ENCODE assay signal across 22 mouse cellular contexts in the genomic region with DNA sequence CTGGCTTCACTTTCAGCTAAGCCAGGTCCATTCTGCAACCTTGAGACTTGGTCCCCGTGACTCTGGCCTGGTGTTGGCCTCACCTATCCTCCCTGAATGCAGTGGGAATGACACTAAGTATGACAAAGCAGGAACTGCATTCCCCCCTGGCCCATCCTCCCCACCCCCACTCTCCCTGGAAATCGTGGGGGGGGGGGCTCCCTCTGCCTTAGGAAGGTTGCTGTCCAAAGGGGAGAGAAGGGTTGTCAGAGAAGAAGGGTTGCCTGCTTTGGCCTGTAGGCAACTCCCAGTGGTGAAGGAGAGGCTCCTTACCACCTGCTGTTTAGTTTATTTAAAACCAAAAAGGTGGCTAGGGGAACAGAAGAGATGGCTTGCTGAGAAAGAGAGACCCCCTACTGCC. TPM values are rescaled to one million over a fixed set of nuclear protein-coding genes. Genes with fewer than 3 reads are reported as not detected.
A peak's percentile ranks its signal among the peaks of the same experiment; 100 is the strongest.
DNase-seq lines count a peak whose midpoint lies in the region; ATAC-seq and TF ChIP-seq lines count a peak whose summit lies in the region.
"Had no signal": no experiment of that assay in that cellular context is flagged by ENCODE, and none has a peak within 500 bp of the region (broad histone marks: within the 10 kb centered on the region; RNA-seq: fewer than 3 reads in every experiment).

No protein-coding gene starts in this region.

- peaks cover 41% of the 10 kb centered on the region for H3K27me3 ChIP-seq in hindbrain, embryonic 10.5 days (ENCODE audit: insufficient read depth, poor library complexity, severe bottlenecking)
- no peaks in the 10 kb centered on the region for H3K27me3 ChIP-seq in hindbrain, embryonic 14.5 days (ENCODE audit: control insufficient read depth, insufficient read depth, low read length)
- no peaks in the 10 kb centered on the region for H3K27me3 ChIP-seq in ES-Bruce4 (ENCODE audit: control insufficient read depth, insufficient read depth, low read length, poor library complexity, severe bottlenecking)
- peaks cover 33% of the 10 kb centered on the region for H3K27me3 ChIP-seq in liver, embryonic 12.5 days (replicated peaks)
- H3K27me3 ChIP-seq: embryonic facial prominence, embryonic 15.5 days had no signal

- no peaks in the 10 kb centered on the region for H3K36me3 ChIP-seq in hindbrain, embryonic 10.5 days
- no peaks in the 10 kb centered on the region for H3K36me3 ChIP-seq in hindbrain, embryonic 14.5 days (replicated peaks; ENCODE audit: control insufficient read depth, insufficient read depth)
- H3K36me3 ChIP-seq in ES-Bruce4 (ENCODE audit: control insufficient read depth, insufficient read depth, low read length, poor library complexity, severe bottlenecking): no peaks in the 10 kb centered on the region
- no peaks in the 10 kb centered on the region for H3K36me3 ChIP-seq in liver, embryonic 12.5 days
- H3K36me3 ChIP-seq: embryonic facial prominence, embryonic 15.5 days; neural tube, embryonic 13.5 days had no signal

- TF ChIP-seq POLR2A in ES-Bruce4 (IDR thresholded peaks at IDR 0.05; ENCODE audit: insufficient read depth, low read length): no peak

- 22% methylated on average over 2 of the region's 2 CpGs for WGBS in hindbrain, embryonic 10.5 days
- 32% methylated on average over 2 of the region's 2 CpGs for WGBS in hindbrain, embryonic 14.5 days
- WGBS in liver, embryonic 12.5 days (ENCODE audit: insufficient replicate concordance): 26% methylated on average over 2 of the region's 2 CpGs

- H3K9ac ChIP-seq in hindbrain, embryonic 14.5 days: no peak overlapping the region
- H3K9ac ChIP-seq in ES-Bruce4 (ENCODE audit: low read depth, poor library complexity, severe bottlenecking): no peak overlapping the region
- peak overlapping the region; percentile 87 for H3K9ac ChIP-seq in liver, embryonic 12.5 days
- H3K9ac ChIP-seq: embryonic facial prominence, embryonic 15.5 days; neural tube, embryonic 13.5 days had no signal

- H3K4me2 ChIP-seq in hindbrain, embryonic 14.5 days (replicated peaks): no peak overlapping the region
- H3K4me2 ChIP-seq in liver, embryonic 12.5 days: peak overlapping the region; percentile 80
- H3K4me2 ChIP-seq: embryonic facial prominence, embryonic 15.5 days; neural tube, embryonic 13.5 days had no signal

- 0 out of 2 replicates have a peak, but pooled peaks have one; percentile 11 for TF ChIP-seq EP300 in ES-Bruce4 (IDR thresholded peaks at IDR 0.05; ENCODE audit: insufficient read depth, low read depth, low read length)

- DNase-seq in hindbrain, embryonic 10.5 days (ENCODE audit: low spot score): no peak
- no peak for DNase-seq in hindbrain, embryonic 14.5 days (ENCODE audit: low spot score)
- peak; percentile 53 for DNase-seq in ZHBTc4 (ENCODE audit: low read depth, low spot score)
- no peak for DNase-seq in adrenal gland, adult (ENCODE audit: inconsistent age in 2 of 2, low spot score in 1 of 2)
- DNase-seq in cerebellum, adult 18-20 months: no peak
- DNase-seq: adrenal gland, postnatal 10 days; cerebellum, adult 2 months; gastrocnemius, adult 2 months; heart, adult 11 months; heart, postnatal 14 days; kidney, adult 8-10 months; kidney, postnatal 25 days; layer of hippocampus, adult 9-11 months; lung, postnatal 10 days; thymus, postnatal 4 days had no signal

- peak overlapping the region; percentile 60; the same call in 1 of the 2 replicates for H3K27ac ChIP-seq in hindbrain, embryonic 10.5 days
- H3K27ac ChIP-seq in hindbrain, embryonic 14.5 days: no peak overlapping the region
- no peak overlapping the region; the same call in 1 of the 2 replicates for H3K27ac ChIP-seq in ES-Bruce4 (ENCODE audit: insufficient read depth, low read length)
- H3K27ac ChIP-seq in liver, embryonic 12.5 days: peak overlapping the region; percentile 99
- H3K27ac ChIP-seq: embryonic facial prominence, embryonic 15.5 days; gastrocnemius, adult 2 months; neural tube, embryonic 13.5 days had no signal

- ATAC-seq in hindbrain, embryonic 14.5 days (ENCODE audit: low FRiP score): no peak
- no peak for ATAC-seq in liver, embryonic 12.5 days
- ATAC-seq: CD4-positive, CD25-positive, alpha-beta regulatory T cell, adult 4 months; forebrain, embryonic 16.5 days had no signal

- H3K4me1 ChIP-seq in hindbrain, embryonic 10.5 days (replicated peaks): peaks cover 31% of the 10 kb centered on the region
- peaks cover 8% of the 10 kb centered on the region; the same call in 1 of the 2 replicates for H3K4me1 ChIP-seq in hindbrain, embryonic 14.5 days (replicated peaks; ENCODE audit: control insufficient read depth, insufficient read depth, low read length)
- H3K4me1 ChIP-seq in ES-Bruce4 (ENCODE audit: control insufficient read depth, insufficient read depth, low read length): peaks cover 9% of the 10 kb centered on the region
- H3K4me1 ChIP-seq in liver, embryonic 12.5 days: peaks cover 90% of the 10 kb centered on the region

- H3K4me3 ChIP-seq in hindbrain, embryonic 10.5 days: no peak overlapping the region
- H3K4me3 ChIP-seq in hindbrain, embryonic 14.5 days (replicated peaks; ENCODE audit: low read length): no peak overlapping the region
- no peak overlapping the region for H3K4me3 ChIP-seq in ES-Bruce4 (ENCODE audit: low read depth, low read length)
- peak overlapping the region; percentile 42 for H3K4me3 ChIP-seq in liver, embryonic 12.5 days
- H3K4me3 ChIP-seq: embryonic facial prominence, embryonic 15.5 days; gastrocnemius, adult 2 months; megakaryocyte, embryonic 14.5 days; neural tube, embryonic 13.5 days had no signal

- no peaks in the 10 kb centered on the region for H3K9me3 ChIP-seq in hindbrain, embryonic 10.5 days
- no peaks in the 10 kb centered on the region for H3K9me3 ChIP-seq in hindbrain, embryonic 14.5 days (ENCODE audit: control insufficient read depth, low read length)
- H3K9me3 ChIP-seq in ES-Bruce4 (replicated peaks; ENCODE audit: control insufficient read depth, insufficient read depth, low read length, poor library complexity, severe bottlenecking): no peaks in the 10 kb centered on the region
- peaks cover 2% of the 10 kb centered on the region; the same call in 1 of the 2 replicates for H3K9me3 ChIP-seq in liver, embryonic 12.5 days (replicated peaks)
- H3K9me3 ChIP-seq: embryonic facial prominence, embryonic 15.5 days; neural tube, embryonic 13.5 days had no signal

- no peak for TF ChIP-seq CTCF in ES-Bruce4 (IDR thresholded peaks at IDR 0.05; ENCODE audit: low read depth, low read length)

RNA-seq across cellular contexts. Expression of a gene that starts 7.6 kb away (rescaled TPM):
- 35.8 and 38.0 TPM in 2 replicates for polyA plus RNA-seq in hindbrain, embryonic 10.5 days (2016; fragmentation: Nextera tagmentation; extraction: Ambion mirVana)
- 1.6 and 3.3 TPM in 2 replicates for polyA plus RNA-seq in hindbrain, embryonic 14.5 days (2014; fragmentation: Nextera tagmentation; extraction: Ambion mirVana)
- polyA plus RNA-seq in ES-Bruce4 (2011; ENCODE audit: insufficient read depth, insufficient read length, low read depth, missing spikeins): 0.48 and 0.53 TPM in 2 replicates
- polyA plus RNA-seq in liver, embryonic 12.5 days (2016; fragmentation: Nextera tagmentation; extraction: Ambion mirVana): 913 and 972 TPM in 2 replicates
- polyA plus RNA-seq: CD4-positive, CD25-positive, alpha-beta regulatory T cell, adult 4 months had no signal

RNA-seq across cellular contexts. Expression of a gene that starts 19.6 kb away (rescaled TPM):
- polyA plus RNA-seq in hindbrain, embryonic 10.5 days (2016; fragmentation: Nextera tagmentation; extraction: Ambion mirVana): 23.5 and 57.0 TPM in 2 replicates
- 106 TPM in 2 replicates for polyA plus RNA-seq in hindbrain, embryonic 14.5 days (2014; fragmentation: Nextera tagmentation; extraction: Ambion mirVana)
- 7.0 and 9.5 TPM in 2 replicates for polyA plus RNA-seq in ES-Bruce4 (2011; ENCODE audit: insufficient read depth, insufficient read length, low read depth, missing spikeins)
- polyA plus RNA-seq in liver, embryonic 12.5 days (2016; fragmentation: Nextera tagmentation; extraction: Ambion mirVana): 1.9 and 2.1 TPM in 2 replicates

RNA-seq across cellular contexts. Expression of a gene that starts 34.1 kb away (rescaled TPM):
- polyA plus RNA-seq in hindbrain, embryonic 10.5 days (2016; fragmentation: Nextera tagmentation; extraction: Ambion mirVana): 236 TPM in 2 replicates
- polyA plus RNA-seq in hindbrain, embryonic 14.5 days (2014; fragmentation: Nextera tagmentation; extraction: Ambion mirVana): 154 and 157 TPM in 2 replicates
- polyA plus RNA-seq in ES-Bruce4 (2011; ENCODE audit: insufficient read depth, insufficient read length, low read depth, missing spikeins): 284 and 342 TPM in 2 replicates
- polyA plus RNA-seq in liver, embryonic 12.5 days (2016; fragmentation: Nextera tagmentation; extraction: Ambion mirVana): 365 and 367 TPM in 2 replicates

RNA-seq across cellular contexts. Expression of a gene that starts 54.1 kb away (rescaled TPM):
- 82.6 and 91.7 TPM in 2 replicates for polyA plus RNA-seq in hindbrain, embryonic 10.5 days (2016; fragmentation: Nextera tagmentation; extraction: Ambion mirVana)
- 70.0 and 76.0 TPM in 2 replicates for polyA plus RNA-seq in hindbrain, embryonic 14.5 days (2014; fragmentation: Nextera tagmentation; extraction: Ambion mirVana)
- 81.7 and 82.0 TPM in 2 replicates for polyA plus RNA-seq in ES-Bruce4 (2011; ENCODE audit: insufficient read depth, insufficient read length, low read depth, missing spikeins)
- polyA plus RNA-seq in liver, embryonic 12.5 days (2016; fragmentation: Nextera tagmentation; extraction: Ambion mirVana): 97.2 and 98.8 TPM in 2 replicates

RNA-seq across cellular contexts. Expression of a gene that starts 56.5 kb away (rescaled TPM):
- polyA plus RNA-seq in hindbrain, embryonic 10.5 days (2016; fragmentation: Nextera tagmentation; extraction: Ambion mirVana): 76.8 and 88.9 TPM in 2 replicates
- polyA plus RNA-seq in hindbrain, embryonic 14.5 days (2014; fragmentation: Nextera tagmentation; extraction: Ambion mirVana): 52.4 and 63.6 TPM in 2 replicates
- 68.4 and 88.3 TPM in 2 replicates for polyA plus RNA-seq in ES-Bruce4 (2011; ENCODE audit: insufficient read depth, insufficient read length, low read depth, missing spikeins)
- polyA plus RNA-seq in liver, embryonic 12.5 days (2016; fragmentation: Nextera tagmentation; extraction: Ambion mirVana): 55.8 and 58.1 TPM in 2 replicates

Comparison
In these comparisons a context has a peak if more than half of its experiments do, and no peak if none do; other contexts are left out.
1. H3K27ac ChIP-seq: peak in hindbrain, embryonic 10.5 days (single experiment) and liver, embryonic 12.5 days (single experiment); none in hindbrain, embryonic 14.5 days (single experiment) and ES-Bruce4 (single experiment).
2. RNA of a gene that starts 7.6 kb away (polyA plus RNA-seq): 913 to 972 TPM in liver, embryonic 12.5 days; 35.8 to 38.0 TPM in hindbrain, embryonic 10.5 days, 1.6 to 3.3 TPM in hindbrain, embryonic 14.5 days and 0.48 to 0.53 TPM in ES-Bruce4; every median in the first group is over 10 times any median in the second.